Mouse (Mus musculus): ENCODE data around the gene Olfr466. TPM values are rescaled to one million over a fixed set of nuclear protein-coding genes. Genes with fewer than 3 reads are reported as not detected.

Gene Olfr466
- not detected for total RNA-seq (2023)

DNA sequence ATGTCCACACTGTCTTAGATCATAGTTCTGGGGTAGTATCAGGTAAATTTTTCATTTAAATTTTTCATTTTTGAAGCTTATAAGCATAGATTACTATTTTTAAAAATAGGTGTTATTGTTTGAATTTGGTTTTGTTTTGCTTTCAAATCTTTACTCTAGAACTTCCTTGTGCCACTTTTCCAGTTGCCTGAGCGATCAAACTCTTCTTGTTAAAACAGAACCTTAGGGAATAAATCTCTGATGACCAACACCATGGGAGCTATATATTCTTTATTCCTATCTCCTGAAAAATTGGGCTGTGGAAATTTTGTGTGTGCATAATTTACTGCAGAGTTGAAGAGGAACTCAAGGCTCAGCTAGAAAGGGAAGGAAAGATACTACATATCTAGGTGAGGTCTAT lies at the start of gene Olfr466:
Olfr466 (plus strand) TSS at position 301 of the 400 bp plus-strand sequence.

DNA sequence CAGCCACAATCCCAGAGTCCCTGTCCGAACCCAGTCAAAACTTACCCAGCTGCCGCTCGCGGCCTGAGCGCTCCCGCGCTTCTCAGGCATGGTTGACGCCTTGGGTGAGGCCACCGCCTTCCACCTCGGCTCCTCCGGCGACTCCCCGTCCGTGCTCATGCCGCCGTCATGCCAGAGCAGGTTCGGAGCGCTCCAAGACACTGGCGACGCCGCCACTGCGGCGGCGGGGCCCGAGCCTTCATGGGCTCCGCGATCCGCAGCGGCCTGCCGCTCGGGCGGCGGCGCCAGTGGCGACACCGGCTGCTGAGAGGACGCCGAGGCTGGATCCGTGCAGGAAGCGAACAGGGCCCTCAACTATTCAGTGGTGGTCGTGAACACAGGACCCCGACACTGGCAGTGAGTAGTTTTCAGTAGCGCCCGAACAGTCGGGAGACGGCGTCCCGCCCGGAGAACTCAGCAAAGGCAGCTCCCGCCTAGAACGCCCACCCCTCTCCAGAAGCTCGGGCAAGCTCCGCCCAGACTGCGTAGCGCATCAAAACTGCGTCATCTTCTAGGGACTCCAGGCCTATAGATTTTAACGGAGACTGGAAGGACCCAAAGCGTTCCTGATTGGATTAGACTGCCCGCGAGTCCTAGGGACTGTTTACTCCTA lies 37.5 kb upstream of the Olfr466 start, which contains the start of gene Mfsd14b:
Mfsd14b (minus strand) TSS at position 517 of the 652 bp plus-strand sequence.

DNA sequence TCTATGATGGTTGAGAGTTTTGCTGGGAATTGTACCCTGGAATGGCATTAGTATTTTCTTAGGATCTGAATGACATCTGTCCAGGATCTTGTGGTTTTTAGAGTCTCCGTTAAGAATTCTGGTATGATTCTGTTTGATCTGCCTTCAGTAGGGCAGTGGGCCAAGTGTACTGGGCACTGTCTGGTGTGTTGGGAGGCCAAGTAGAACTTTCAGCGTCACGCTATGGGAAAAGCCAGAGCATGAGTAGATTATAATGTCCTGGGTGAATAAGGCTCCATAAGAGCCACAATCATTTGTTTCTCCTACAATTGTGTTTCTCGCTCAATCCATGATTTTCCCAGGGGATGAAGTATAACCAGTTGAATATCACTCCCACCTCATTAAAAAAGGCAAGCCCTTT lies 12.3 kb upstream of the Olfr466 start, which contains the start of gene Olfr465-ps1:
Olfr465-ps1 (plus strand) TSS at position 301 of the 400 bp plus-strand sequence.

Other genes starting within 250 kb of the Olfr466 start
- gene Cntnap3, start 246.3 kb upstream of the Olfr466 start, total RNA-seq (2023) = not detected
- gene Spata31, start 232.8 kb upstream of the Olfr466 start, total RNA-seq (2023) = not detected
- gene Spata31d1c, start 117.2 kb upstream of the Olfr466 start, total RNA-seq (2023) = not detected
- 1 to 10 TPM in 1 of 2 experiments, under 1 TPM in 1; 0.76 to 1.9 TPM for gene Prss47, start 97.5 kb upstream of the Olfr466 start, total RNA-seq (2023)
- 10 to 100 TPM; 41.4 to 42.8 TPM for gene Mfsd14b, start 37.3 kb upstream of the Olfr466 start, total RNA-seq (2023)
- not detected for gene Olfr465-ps1, start 12.2 kb upstream of the Olfr466 start, total RNA-seq (2023)
- gene Nlrp4f, start 55.7 kb downstream of the Olfr466 start, total RNA-seq (2023) = not detected
- not detected for gene Gm10775, start 109.3 kb downstream of the Olfr466 start, total RNA-seq (2023)
- gene Zfp369, start 128.6 kb downstream of the Olfr466 start, total RNA-seq (2023) = 10 to 100 TPM; 54.9 to 55.0 TPM

Data from T-cell, adult 66 days (primary cell).